Mouse (Mus musculus) CH12.LX (cell line): ENCODE measurements around the gene Gm20388. TPM values are rescaled to one million over a fixed set of nuclear protein-coding genes. Genes with fewer than 3 reads are reported as not detected.

Experiments
- DNase-seq: peaks from one replicate; pipeline ENCODE4 v3.0.0-alpha.2; 2013; ENCODE audit errors: extremely low read depth
- H3K27ac ChIP-seq: 2 replicates; pipeline ENCODE4 v1.5.1; 2012; ENCODE audit warnings: low read depth, mild to moderate bottlenecking, control low read depth, moderate library complexity; ENCODE audit not compliant: insufficient read depth
- H3K27me3 ChIP-seq: replicated peaks from 2 replicates; pipeline ENCODE3; 2012; ENCODE audit warnings: inconsistent platforms
- H3K36me3 ChIP-seq, 2 experiments: replicated peaks in 1 of 2; 2 replicates each; pipeline versions ENCODE3 to v1.6.1; 2012; ENCODE audit warnings: inconsistent platforms in 1 of 2, low read length in 1 of 2, mild to moderate bottlenecking in 1 of 2, mixed read lengths in 1 of 2, moderate library complexity in 1 of 2; ENCODE audit not compliant: control insufficient read depth in 1 of 2, insufficient read depth in 1 of 2
- H3K4me1 ChIP-seq, 2 experiments: 2 replicates each; pipeline ENCODE4 v1.6.1; 2012; ENCODE audit warnings: inconsistent platforms in 1 of 2, moderate library complexity in 1 of 2; ENCODE audit not compliant: insufficient read depth in 2 of 2, control insufficient read depth in 1 of 2
- H3K4me2 ChIP-seq: 2 replicates; pipeline ENCODE4 v1.6.1; 2012; ENCODE audit warnings: low read depth, mild to moderate bottlenecking, control low read depth; ENCODE audit not compliant: poor library complexity, insufficient read depth, severe bottlenecking
- H3K4me3 ChIP-seq, 3 experiments: fragments of 150-350 bp in 1 of 3; sonication (generic) in 1 of 3; replicated peaks in 1 of 3; 2 replicates each; pipeline versions ENCODE3 to v1.5.1; 2011 to 2012; ENCODE audit warnings: low read depth in 2 of 3, low read length in 2 of 3, mild to moderate bottlenecking in 2 of 3, moderate library complexity in 2 of 3, control low read depth in 1 of 3, improper control_type of control experiment in 1 of 3, inconsistent platforms in 1 of 3, mixed read lengths in 1 of 3; ENCODE audit not compliant: poor library complexity in 1 of 3
- H3K79me2 ChIP-seq: replicated peaks from 2 replicates; pipeline ENCODE4 v1.6.1; 2012; ENCODE audit warnings: mild to moderate bottlenecking, moderate library complexity; ENCODE audit not compliant: control insufficient read depth, poor library complexity, insufficient read depth, severe bottlenecking; ENCODE audit errors: extremely low read depth
- H3K9ac ChIP-seq: 2 replicates; pipeline ENCODE4 v1.6.1; 2012; ENCODE audit warnings: low read depth, mild to moderate bottlenecking, control low read depth, moderate library complexity; ENCODE audit not compliant: insufficient read depth
- H3K9me3 ChIP-seq: replicated peaks from 2 replicates; pipeline ENCODE3; 2012; ENCODE audit warnings: low read length, inconsistent platforms, mixed read lengths
- BHLHE40 ChIP-seq: IDR thresholded peaks from 2 replicates; pipeline ENCODE4 v1.6.1; 2011; ENCODE audit warnings: mild to moderate bottlenecking, low read depth, low read length, improper control_type of control experiment
- CTCF ChIP-seq, 2 experiments: IDR thresholded peaks in 1 of 2; conservative IDR thresholded peaks in 1 of 2; 2 replicates each; pipeline ENCODE4 v1.5.1; 2011 to 2012; ENCODE audit warnings: low read depth in 2 of 2, low read length in 2 of 2, improper control_type of control experiment in 1 of 2, inconsistent platforms in 1 of 2, mild to moderate bottlenecking in 1 of 2, moderate library complexity in 1 of 2
- ELF1 ChIP-seq: IDR thresholded peaks from 2 replicates; pipeline ENCODE4 v1.6.1; 2014; ENCODE audit warnings: low read depth, mild to moderate bottlenecking, inconsistent platforms, low read length, improper control_type of control experiment
- EP300 ChIP-seq: IDR thresholded peaks from 2 replicates; pipeline ENCODE4 v1.6.1; 2011; ENCODE audit warnings: low read length, improper control_type of control experiment
- ETS1 ChIP-seq: conservative IDR thresholded peaks from 2 replicates; pipeline ENCODE4 v1.6.1; 2012; ENCODE audit warnings: low read depth, mild to moderate bottlenecking, inconsistent platforms, low read length, improper control_type of control experiment, moderate library complexity
- GABPA ChIP-seq: IDR thresholded peaks from 2 replicates; pipeline ENCODE4 v1.6.1; 2012; ENCODE audit warnings: low read depth, low read length, improper control_type of control experiment, inconsistent platforms; ENCODE audit not compliant: insufficient replicate concordance
- HCFC1 ChIP-seq: IDR thresholded peaks from 2 replicates; pipeline ENCODE4 v1.6.1; 2012; ENCODE audit warnings: low read depth, mild to moderate bottlenecking, inconsistent platforms, low read length, improper control_type of control experiment
- JUN ChIP-seq: IDR thresholded peaks from 2 replicates; pipeline ENCODE4 v1.6.1; 2011; ENCODE audit warnings: low read depth, mild to moderate bottlenecking, low read length, improper control_type of control experiment, moderate library complexity; ENCODE audit not compliant: insufficient read depth
- KAT2A ChIP-seq: IDR thresholded peaks from 2 replicates; pipeline ENCODE4 v1.6.1; 2012; ENCODE audit warnings: low read length, improper control_type of control experiment, inconsistent platforms; ENCODE audit not compliant: insufficient replicate concordance
- MAX ChIP-seq: IDR thresholded peaks from 2 replicates; pipeline ENCODE4 v1.6.1; 2011; ENCODE audit warnings: low read length, improper control_type of control experiment
- MYC ChIP-seq: IDR thresholded peaks from 2 replicates; pipeline ENCODE4 v1.6.1; 2011; ENCODE audit warnings: low read depth, mild to moderate bottlenecking, improper control_type of control experiment, low read length
- NRF1 ChIP-seq: IDR thresholded peaks from 2 replicates; pipeline ENCODE4 v1.6.1; 2014; ENCODE audit warnings: low read depth, mild to moderate bottlenecking, inconsistent platforms, low read length, improper control_type of control experiment, moderate library complexity
- PAX5 ChIP-seq: IDR thresholded peaks from 2 replicates; pipeline ENCODE4 v1.6.1; 2012; ENCODE audit warnings: low read length, inconsistent platforms, mixed read lengths
- POLR2A ChIP-seq: IDR thresholded peaks from 2 replicates; pipeline ENCODE4 v1.6.1; 2011; ENCODE audit warnings: low read depth, mild to moderate bottlenecking, improper control_type of control experiment, low read length
- RAD21 ChIP-seq: IDR thresholded peaks from 2 replicates; pipeline ENCODE4 v1.6.1; 2011; ENCODE audit warnings: low read depth, mild to moderate bottlenecking, low read length, improper control_type of control experiment, moderate library complexity
- RCOR1 ChIP-seq: conservative IDR thresholded peaks from 2 replicates; pipeline ENCODE4 v1.6.1; 2012; ENCODE audit warnings: low read depth, mild to moderate bottlenecking, inconsistent platforms, low read length, improper control_type of control experiment
- SIN3A ChIP-seq: IDR thresholded peaks from 2 replicates; pipeline ENCODE4 v1.6.1; 2012; ENCODE audit warnings: low read length, improper control_type of control experiment, inconsistent platforms
- SMC3 ChIP-seq: IDR thresholded peaks from 2 replicates; pipeline ENCODE4 v1.6.1; 2011; ENCODE audit warnings: low read depth, low read length, improper control_type of control experiment
- UBTF ChIP-seq: IDR thresholded peaks from 2 replicates; pipeline ENCODE4 v1.6.1; 2012; ENCODE audit warnings: low read depth, mild to moderate bottlenecking, inconsistent platforms, low read length, improper control_type of control experiment, moderate library complexity
- USF2 ChIP-seq: conservative IDR thresholded peaks from 2 replicates; pipeline ENCODE4 v1.6.1; 2011; ENCODE audit warnings: low read depth, low read length, improper control_type of control experiment
- ZMIZ1 ChIP-seq: IDR thresholded peaks from 2 replicates; pipeline ENCODE4 v1.6.1; 2012; ENCODE audit warnings: low read depth, mild to moderate bottlenecking, inconsistent platforms, low read length, improper control_type of control experiment
- ZNF384 ChIP-seq: IDR thresholded peaks from 2 replicates; pipeline ENCODE4 v1.6.1; 2012; ENCODE audit warnings: low read depth, low read length, improper control_type of control experiment, inconsistent platforms
- dilution Hi-C: fragments of 300-500 bp; cut with MboI; formaldehyde crosslinking; loops from 2 replicates; pipeline ENCODE4 v1.14.3; 2020; ENCODE audit warnings: low sequenced_read_pairs; ENCODE audit not compliant: extremely low pct_unique_long_range_greater_than_20kb, extremely low pct_ligation_motif_present
- in situ Hi-C: fragments of 300-500 bp; cut with MboI; formaldehyde crosslinking; loops from 3 replicates; pipeline ENCODE4 v1.14.3; 2019; ENCODE audit warnings: low sequenced_read_pairs, low pct_ligation_motif_present, low pct_unique_long_range_greater_than_20kb, mixed read lengths
- polyA plus RNA-seq: library from polyadenylated mRNA; unstranded; fragments of >175 nt; gene quantifications from 2 replicates; pipeline ENCODE4 v1.2.1, GENCODE M21; 2012; ENCODE audit warnings: low read depth; ENCODE audit not compliant: insufficient read length
- total RNA-seq, 2 experiments: library from RNA; depleted of rRNA; stranded (reverse); fragments of 300-350 nt in 1 of 2; fragments of >200 nt in 1 of 2; gene quantifications; 2 replicates each; pipeline ENCODE4 v1.2.3; 2012 to 2014

The Gm20388 gene
- total and polyA plus RNA-seq, 3 experiments, result 14.8 to 26.3 (median 22.2) TPM

- dilution Hi-C loops, result no loop called here
- Histone ChIP-seq H3K9me3 (peaks cover 12% of the 10 kb centered on the region), H3K36me3 (no peaks in the 10 kb centered on the region), H3K27ac (no peak overlapping the region), H3K4me1 (no peaks in the 10 kb centered on the region), H3K4me2 (no peak overlapping the region), H3K4me3 (no peak overlapping the region), H3K79me2 (no peaks in the 10 kb centered on the region), H3K9ac (no peak overlapping the region), H3K27me3 (peaks cover 41% of the 10 kb centered on the region)
- no peak for TF ChIP-seq PAX5
- TF ChIP-seq HCFC1, result no peak
- no peak for TF ChIP-seq KAT2A
- no peak for TF ChIP-seq ETS1
- TF ChIP-seq CTCF (conservative IDR thresholded peaks at IDR 0.05 in 1 of 2, IDR thresholded peaks at IDR 0.05 in 1 of 2; ENCODE audit: low read depth in 2 of 2, low read length in 2 of 2), result no peak
- TF ChIP-seq JUN, result no peak
- no peak for TF ChIP-seq MAX
- no peak for TF ChIP-seq NRF1
- TF ChIP-seq ELF1, result no peak
- no peak for TF ChIP-seq SMC3
- no peak for TF ChIP-seq EP300
- no peak for TF ChIP-seq USF2
- TF ChIP-seq GABPA, result no peak
- no peak for TF ChIP-seq RAD21
- no peak for TF ChIP-seq ZNF384
- TF ChIP-seq MYC, result no peak
- TF ChIP-seq ZMIZ1, result no peak
- no peak for TF ChIP-seq RCOR1
- TF ChIP-seq SIN3A, result no peak
- in situ Hi-C loops, result no loop called here
- no peak for DNase-seq
These were observed 1305.9 kb downstream of the Gm20388 start for GRCm38 (mm10) chr8:121216441-121216949.

- dilution Hi-C loops (no loop called here), in situ Hi-C loops (no loop called here)
- TF ChIP-seq CTCF (conservative IDR thresholded peaks at IDR 0.05 in 1 of 2, IDR thresholded peaks at IDR 0.05 in 1 of 2; ENCODE audit: low read depth in 2 of 2, low read length in 2 of 2), result peak; percentile 32 to 59; a peak in 3 of 4 replicates
- TF ChIP-seq UBTF, result no peak
- no peak for TF ChIP-seq POLR2A
- peak; percentile 22 for TF ChIP-seq RAD21
- peak; percentile 55 for TF ChIP-seq SMC3
- no peak for TF ChIP-seq SIN3A
- TF ChIP-seq BHLHE40, result peak; percentile 85
- peaks cover 10% of the 10 kb centered on the region for H3K9me3 ChIP-seq
- DNase-seq, result no peak
- H3K4me3 ChIP-seq, result no peak overlapping the region
- no peaks in the 10 kb centered on the region for H3K4me1 ChIP-seq
- no peak overlapping the region for H3K4me2 ChIP-seq
- no peaks in the 10 kb centered on the region for H3K36me3 ChIP-seq
- no peaks in the 10 kb centered on the region for H3K79me2 ChIP-seq
- no peak overlapping the region for H3K27ac ChIP-seq
- H3K27me3 ChIP-seq, result peaks cover 42% of the 10 kb centered on the region
- H3K9ac ChIP-seq, result no peak overlapping the region
These were observed 1307.8 kb downstream of the Gm20388 start for GRCm38 (mm10) chr8:121218486-121218885.
